Mouse (Mus musculus) right cerebral cortex, postnatal 36 days (tissue): ENCODE measurements around the gene Tsnaxip1.
A peak's percentile ranks its signal among the peaks of the same experiment; 100 is the strongest.

Experiments used
- DNase-seq, 2 experiments: peaks; one replicate each; pipeline ENCODE4 v3.0.0; 2022; ENCODE audit warnings: low spot score in 2 of 2, mixed read lengths in 1 of 2

Tsnaxip1 gene

DNA sequence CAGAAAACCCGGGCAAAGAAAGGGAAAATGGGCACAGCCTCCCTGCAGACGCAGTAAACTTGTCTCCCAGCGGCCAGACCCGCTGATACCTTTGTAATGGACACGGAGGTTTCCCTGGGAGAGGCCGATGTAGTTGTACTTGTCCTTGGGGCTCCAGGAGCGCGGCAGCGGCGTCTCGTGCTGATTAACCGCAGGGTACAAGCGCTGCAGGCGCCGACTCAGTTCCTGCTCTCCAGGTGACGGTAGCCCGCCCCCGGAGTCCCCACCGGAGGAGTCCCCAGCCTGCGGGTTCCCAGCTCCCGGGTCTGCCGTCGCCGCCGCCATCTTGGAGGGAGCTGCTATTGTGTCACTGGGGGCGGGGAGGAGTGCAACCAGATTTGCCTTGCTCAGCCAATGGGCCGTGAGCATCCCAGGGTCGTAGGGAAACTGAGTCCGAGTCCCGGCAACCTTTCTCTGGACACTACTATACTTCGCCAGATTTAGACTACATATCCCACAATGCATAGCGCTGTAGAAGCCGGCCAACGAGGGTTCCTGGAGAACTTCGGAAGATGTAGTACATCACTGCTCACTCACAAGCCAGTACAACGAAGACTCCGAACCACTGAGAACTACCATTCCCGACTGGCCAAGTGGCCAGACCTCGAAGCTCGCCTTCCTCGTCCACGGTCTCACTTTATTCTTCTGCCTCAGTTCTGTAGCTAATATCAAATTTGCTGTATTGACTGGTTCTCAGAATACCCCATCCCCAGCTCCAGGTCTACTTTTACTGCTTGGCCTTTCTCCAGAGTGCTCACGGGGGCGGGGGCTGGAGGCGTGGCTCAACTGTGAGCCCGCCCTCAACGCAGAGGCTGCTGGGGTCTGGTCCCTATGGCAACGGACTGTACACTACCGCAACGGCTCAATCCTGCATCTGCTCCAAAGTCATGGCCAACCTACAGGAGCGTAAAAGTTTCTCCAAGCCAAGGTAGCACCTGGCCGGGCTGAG is at the start of gene Tsnaxip1, which contains the start of gene Ranbp10:
Gene Tsnaxip1, plus strand, starts transcription at position 871 of the 988 bp plus-strand sequence.
Gene Ranbp10, minus strand, starts transcription at position 490 of the 988 bp plus-strand sequence.
- DNase-seq = peak; percentile 98 to 99

GRCm38 (mm10) chr8:105777833-105778232 is 49.7 kb upstream of the Tsnaxip1 start:
- no peak for DNase-seq

DNA sequence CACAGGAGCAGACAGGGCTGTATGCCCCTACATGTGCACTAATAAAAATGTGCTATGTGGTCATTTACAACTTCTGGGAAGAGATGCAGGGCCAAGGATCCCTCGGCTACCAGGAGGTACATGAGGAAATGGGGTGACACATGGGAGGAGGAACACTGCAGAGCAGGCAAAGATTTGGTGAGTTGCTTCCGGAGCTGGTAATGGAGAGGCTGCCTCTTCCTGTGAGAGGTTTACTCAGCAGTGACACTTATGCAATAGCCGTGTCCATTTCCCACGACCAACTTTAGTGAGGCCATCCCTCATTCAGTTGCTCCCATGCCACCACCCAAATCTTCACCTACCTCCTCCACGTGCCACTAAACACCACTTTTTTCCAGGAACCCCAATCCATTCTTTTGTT is 47.2 kb upstream of the Tsnaxip1 start:
- DNase-seq = no peak

GRCm38 (mm10) chr8:105788241-105788640 is 39.3 kb upstream of the Tsnaxip1 start:
- no peak for DNase-seq

DNA sequence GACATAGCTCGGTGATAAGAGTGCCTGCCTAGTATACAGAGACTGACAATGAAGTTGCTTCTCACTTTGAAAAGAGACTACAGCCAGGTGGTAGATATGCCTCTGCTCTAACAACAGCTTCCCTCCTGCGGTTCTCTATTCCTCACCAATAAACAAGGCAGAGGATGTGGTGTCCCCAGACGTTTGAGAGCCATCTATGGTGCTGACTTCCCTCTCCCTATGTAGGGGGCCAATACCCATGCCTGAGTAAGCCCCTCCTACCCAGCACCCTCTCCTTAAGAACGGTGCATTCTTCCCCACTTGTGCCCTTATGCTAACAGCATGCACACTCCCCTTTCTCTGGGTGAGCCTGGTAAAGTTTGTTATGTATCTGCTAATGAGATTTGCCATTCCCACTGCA is 38.6 kb upstream of the Tsnaxip1 start:
- DNase-seq = no peak

DNA sequence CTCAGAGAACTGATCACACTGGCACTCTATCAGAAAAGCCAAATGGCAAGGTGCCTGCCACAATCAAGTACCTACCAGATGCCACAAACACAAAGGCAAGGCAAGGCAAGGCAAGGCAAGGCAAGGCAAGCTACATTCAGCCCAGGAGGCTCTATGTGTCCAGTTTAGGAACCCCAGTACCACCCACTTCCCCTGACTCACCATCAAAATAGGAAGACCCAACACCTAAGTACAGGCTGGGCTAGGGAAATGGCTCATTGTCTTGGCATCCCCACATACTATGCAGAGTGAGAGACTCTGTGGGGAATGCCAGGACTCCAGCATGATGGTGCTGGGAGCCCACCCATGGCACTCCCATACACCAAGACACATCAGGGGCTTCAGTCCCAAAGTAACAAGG is 37.9 kb upstream of the Tsnaxip1 start:
- no peak for DNase-seq

DNA sequence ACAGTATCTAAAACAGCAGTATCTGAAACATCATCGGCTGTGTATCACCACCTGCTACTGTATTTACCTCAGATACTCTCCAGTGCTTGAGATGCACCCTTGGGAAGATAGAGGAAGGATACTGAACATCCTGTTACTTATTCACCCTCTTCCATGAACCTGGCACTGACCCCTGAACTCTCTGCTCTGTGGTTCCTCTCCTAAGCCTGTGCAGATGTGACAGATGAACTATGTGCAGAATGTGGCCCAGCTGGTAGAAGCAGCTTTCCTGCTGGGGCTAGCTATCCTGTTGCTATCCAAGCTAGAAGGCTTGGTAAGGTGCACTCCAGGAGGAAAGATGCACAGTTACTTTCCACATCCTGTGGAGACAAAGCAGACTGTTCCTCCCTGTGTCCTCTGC is 34.2 kb upstream of the Tsnaxip1 start:
- DNase-seq = no peak

DNA sequence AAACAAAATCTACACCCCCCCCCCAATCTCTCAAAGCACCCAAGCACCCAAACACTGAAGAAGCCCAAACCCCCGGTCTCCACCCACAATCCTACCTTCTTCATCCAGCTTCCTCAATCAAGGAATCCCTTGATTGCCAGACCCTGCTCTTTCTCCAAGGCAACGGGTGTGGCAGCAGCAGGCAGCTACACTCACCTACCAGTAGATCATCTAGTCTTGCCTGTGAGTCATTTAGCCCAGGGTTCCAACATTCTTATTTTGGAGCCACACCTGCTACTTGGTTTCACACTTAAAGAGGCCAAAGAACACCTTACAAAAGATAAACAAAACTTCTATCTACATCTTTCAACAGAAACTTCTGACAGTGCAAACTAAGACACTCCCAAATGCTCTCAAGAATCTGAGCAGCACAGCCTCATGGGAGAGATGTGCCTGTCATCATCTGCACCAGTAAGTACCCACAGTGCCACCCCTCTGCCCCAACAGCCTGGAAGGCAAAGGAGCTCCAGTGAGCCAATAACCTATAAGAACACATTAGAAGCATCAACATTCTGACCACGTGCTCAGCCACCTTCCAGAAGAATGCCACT is 33.4 kb upstream of the Tsnaxip1 start:
- DNase-seq = no peak

GRCm38 (mm10) chr8:105795785-105796184 is 31.7 kb upstream of the Tsnaxip1 start:
- DNase-seq = no peak

DNA sequence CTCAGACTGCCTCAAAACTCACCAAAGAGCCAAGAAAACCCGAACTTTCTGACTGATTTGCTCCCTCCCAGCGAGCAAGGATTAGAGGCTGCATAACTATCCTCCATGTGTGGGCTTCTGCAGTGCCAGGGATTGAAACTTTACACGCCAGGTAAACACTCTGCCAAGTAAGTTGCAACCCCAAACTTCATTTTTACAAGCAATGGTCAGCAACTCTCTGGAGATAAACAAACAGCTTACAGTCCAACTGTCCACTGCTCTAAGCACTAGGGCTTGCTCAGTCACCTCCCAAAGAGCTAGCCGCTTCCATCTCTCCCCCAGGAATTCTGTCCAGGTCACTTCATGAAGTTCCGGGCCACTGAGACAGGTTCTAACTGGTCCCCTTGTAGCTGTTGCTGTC is 29.1 kb upstream of the Tsnaxip1 start:
- DNase-seq = no peak

DNA sequence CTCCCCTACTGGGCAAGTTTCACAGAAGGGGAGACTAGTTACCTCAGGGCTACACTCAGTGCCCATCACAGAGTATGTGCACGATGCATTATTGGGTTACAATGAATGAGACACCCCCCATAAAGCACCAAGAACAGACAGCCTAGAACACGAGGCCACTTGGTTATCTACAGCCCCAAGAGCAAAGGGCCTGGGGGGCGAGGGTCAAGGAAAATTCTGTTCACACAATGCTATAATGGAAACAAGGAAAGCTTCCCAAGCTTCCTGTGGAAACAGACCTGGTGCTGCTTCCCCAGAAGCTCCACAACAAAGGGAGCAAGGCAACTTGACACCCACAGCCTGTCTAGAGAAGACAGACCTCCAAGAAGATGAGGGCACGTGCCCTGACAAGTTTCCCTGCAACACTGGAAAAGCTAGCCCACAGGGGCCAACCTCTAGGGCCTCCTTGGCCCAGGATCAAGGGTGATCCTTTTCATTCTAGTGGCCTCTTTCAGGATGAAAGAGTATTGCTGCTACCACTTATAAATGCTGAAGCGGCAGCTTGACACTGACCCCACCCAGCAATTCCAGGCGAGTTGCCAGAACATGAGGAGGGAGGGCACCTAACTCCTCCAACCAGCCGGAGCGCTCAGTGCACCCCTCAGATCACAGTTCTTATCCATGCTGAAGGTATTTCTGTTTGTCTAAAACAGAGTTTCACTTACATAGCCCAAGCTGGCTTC is 28.3 kb upstream of the Tsnaxip1 start:
- no peak for DNase-seq

DNA sequence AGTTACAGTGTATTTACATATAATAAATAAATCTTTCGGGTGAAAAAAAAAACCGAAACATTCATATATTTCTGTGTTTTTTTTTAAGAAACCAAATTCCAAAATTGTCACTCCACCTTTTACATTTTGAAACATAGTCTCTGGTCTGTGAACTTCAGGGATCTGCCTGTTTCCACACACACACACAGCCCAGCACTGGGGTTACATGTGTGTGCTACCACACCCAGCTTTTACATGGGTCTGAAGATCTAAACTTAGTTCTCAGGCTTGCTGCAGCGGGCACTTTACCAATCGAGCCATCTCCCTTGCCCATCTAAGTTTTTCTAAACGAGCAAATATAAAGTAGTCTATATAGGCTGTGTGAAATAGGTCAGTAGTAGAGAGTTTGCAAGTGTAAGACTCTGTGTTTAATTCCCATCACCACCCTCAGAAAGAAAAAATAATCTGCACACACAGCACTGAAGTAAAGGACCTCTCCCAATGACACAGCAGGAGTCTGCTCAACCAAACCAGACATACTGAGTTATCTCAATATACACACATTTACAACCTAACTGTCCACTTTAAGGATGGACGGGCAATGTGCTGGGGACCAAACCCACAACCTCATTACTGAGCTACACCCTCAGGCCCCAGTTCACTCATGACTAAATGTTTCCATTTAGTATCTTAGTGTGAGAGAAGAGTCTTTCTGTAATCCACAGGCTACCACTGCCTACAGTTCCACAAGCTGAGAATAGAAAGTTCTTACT is 26.2 kb upstream of the Tsnaxip1 start:
- no peak for DNase-seq

- DNase-seq = no peak
Measured at GRCm38 (mm10) chr8:105804797-105805196, 22.7 kb upstream of the Tsnaxip1 start.

DNA sequence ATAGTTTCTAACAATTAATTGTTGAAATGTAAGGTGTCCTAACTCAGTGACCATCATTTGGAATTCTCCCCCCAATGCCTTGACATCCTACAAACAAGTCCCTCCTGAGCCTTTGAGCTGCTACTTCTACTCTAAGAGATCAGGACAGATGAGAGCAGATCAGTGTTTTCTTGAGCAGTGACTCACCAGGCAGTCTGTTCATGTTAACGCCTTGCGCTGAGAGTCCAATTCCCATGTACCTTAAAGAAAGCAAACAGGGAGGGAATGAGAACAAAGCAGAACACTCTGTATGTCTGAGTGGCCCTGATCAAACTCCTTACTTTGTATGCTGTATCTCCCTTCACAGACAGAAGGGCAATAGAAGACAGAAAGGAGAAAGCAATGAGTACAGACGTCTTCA is 22.2 kb upstream of the Tsnaxip1 start:
- no peak for DNase-seq

- no peak for DNase-seq
Measured at GRCm38 (mm10) chr8:105805964-105806363, 21.6 kb upstream of the Tsnaxip1 start.

GRCm38 (mm10) chr8:105807766-105808165 is 19.8 kb upstream of the Tsnaxip1 start:
- no peak for DNase-seq

- no peak for DNase-seq
Measured at GRCm38 (mm10) chr8:105808480-105808879, 19.1 kb upstream of the Tsnaxip1 start.

DNA sequence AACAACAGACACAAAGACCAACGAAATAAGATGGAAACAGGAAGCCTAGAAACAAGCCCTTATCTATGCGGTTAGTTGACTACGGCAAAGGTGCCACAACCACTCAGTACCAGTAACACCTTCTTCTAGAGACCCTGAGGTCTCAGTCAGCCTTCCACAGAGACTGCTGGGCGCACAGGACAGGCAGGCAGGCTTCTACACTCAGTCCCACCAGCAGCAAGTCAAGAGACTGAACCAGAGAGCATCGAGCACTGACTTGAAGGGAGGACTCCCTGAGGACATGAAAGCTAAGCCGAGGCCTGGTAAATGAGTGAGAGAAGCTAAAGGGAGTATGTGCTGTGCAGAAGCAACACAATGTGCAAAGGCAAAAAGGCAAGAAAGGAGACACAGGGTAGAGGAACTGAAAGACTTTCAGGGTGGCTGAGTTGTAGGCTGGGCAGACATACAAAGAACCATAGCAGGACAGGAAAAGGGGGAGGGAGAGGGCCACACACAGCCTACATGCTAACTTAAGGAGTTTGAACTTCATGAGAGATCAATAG is 17.2 kb upstream of the Tsnaxip1 start:
- no peak for DNase-seq

GRCm38 (mm10) chr8:105811061-105811460 is 16.5 kb upstream of the Tsnaxip1 start:
- DNase-seq = no peak

DNA sequence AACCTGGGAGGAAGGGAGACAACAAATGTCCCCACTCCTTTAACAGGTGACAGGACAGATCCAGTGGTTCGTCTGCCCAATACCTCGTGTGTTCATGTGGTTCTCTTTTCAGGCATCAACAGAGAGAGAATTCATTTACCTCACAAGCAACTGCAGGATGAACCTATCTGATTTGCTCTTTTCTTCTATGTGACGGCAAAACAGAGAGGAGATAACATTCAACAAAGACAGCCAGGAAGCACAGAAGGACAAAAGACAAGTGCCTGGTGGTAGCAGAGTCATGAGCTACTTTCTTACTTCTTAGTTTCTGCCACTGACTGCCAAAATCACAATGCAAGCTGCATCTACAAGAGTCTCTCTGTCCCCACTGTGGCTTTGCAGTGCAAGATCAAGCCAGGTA is 16.0 kb upstream of the Tsnaxip1 start:
- DNase-seq = no peak

- DNase-seq = no peak
Measured at GRCm38 (mm10) chr8:105812511-105812910, 15.0 kb upstream of the Tsnaxip1 start.
